Mouse (Mus musculus): Measurements from ENCODE around the gene Arhgef2. TPM values are rescaled to one million over a fixed set of nuclear protein-coding genes. Genes with fewer than 3 reads are reported as not detected.
A peak's percentile ranks its signal among the peaks of the same experiment; 100 is the strongest.

Gene Arhgef2
- polyA plus RNA-seq, 1 experiment from 2014 or later, result 137 TPM

DNA sequence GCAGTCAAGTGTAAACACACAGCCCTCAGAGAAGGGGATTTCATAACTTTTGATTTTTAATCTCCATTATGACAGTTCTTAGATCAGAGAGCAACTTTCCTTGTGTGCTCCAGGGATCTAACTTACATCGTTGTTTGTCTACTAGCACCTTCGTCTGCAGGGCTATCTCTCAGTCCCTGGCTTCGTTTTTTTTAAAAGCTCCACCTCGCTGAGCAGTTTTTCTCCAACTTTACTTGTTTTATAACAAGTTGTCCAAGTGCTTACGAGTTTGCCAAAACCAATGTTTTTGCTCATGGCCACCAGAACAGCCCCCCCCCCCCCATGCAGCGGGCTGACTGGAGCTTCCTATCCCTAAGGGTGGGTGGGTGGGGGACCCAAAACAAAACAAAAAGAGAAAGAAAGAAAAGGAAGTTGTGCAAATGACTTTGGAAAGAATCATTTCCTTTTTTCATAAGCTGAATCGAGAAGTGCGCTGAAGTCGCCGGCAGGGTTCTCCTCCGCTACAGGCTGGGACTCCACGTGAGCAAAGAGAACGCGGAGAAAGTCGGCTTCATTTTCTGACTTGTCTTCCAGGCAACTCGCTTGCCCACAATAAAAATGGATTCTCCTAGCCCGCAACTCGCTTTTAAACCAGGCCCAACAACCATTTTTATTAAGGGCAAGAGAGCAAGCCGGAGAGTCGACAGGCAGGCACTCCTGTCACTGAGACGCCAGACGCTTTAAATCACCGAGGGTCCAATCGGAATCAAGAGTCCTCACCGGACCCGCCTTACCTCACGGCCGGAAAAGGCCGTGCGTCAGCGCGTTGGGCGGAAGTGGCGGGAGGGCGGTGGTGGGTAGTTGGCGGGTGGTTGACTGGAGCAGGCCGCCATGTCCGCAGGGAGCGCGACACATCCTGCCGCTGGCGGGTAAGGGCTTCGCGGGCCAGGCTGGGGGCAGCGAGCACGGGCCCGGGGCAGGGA, 79.5 kb downstream of the Arhgef2 start, which contains the start of gene Khdc4:
Gene Khdc4 (plus strand): TSS at position 824 of the 962 bp plus-strand sequence.
- H3K9ac ChIP-seq (replicated peaks; ENCODE audit: low read depth, low read length), result peak within 1 kb of the TSS; percentile 96
- peak; percentile 99 for ATAC-seq (ENCODE audit: low read depth)
- H3K27me3 ChIP-seq (ENCODE audit: control insufficient read depth, insufficient read depth, low read length), result no peaks in the 10 kb centered on the region
- peaks cover 17% of the 10 kb centered on the region; the same call in 1 of the 2 replicates for H3K4me1 ChIP-seq (ENCODE audit: control insufficient read depth, insufficient read depth, low read length)
- under 1% methylated on average over 47 of the region's 47 CpGs for WGBS
- peak within 1 kb of the TSS; percentile 97 for H3K27ac ChIP-seq (ENCODE audit: low read depth, low read length)
- peak within 1 kb of the TSS; percentile 90 for H3K4me3 ChIP-seq (ENCODE audit: low read depth, low read length)
- H3K4me2 ChIP-seq (ENCODE audit: low read depth, low read length), result peak within 1 kb of the TSS; percentile 98
- no peaks in the 10 kb centered on the region for H3K9me3 ChIP-seq (ENCODE audit: control insufficient read depth, low read length)
- H3K36me3 ChIP-seq (ENCODE audit: control insufficient read depth, insufficient read depth, low read length), result peaks cover 17% of the 10 kb centered on the region

DNA sequence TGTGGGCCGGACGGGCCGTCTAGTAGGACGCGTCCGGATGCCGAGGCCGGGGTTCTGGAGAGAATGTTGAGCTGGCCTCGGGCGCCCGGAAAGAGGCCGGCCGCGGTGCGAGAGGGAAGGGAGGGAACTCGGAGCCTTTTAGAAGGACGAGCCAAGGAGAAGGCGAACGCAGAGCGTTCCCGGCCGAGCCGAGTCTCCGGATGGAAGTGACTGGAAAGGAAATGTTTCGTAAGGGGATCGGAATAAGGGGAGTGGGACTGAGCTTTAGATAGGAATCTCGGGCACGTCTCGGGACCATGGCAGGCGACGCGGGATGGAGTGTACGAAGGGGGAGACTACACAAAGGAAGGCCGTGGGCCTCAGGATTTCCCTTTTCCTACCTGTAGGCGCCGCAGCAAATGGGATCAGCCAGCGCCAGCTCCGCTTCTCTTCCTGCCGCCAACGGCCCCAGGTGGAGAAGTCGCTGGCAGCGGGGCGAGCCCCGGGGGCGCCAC, 80.2 kb downstream of the Arhgef2 start:
- peak overlapping the region; percentile 96 for H3K9ac ChIP-seq (replicated peaks; ENCODE audit: low read depth, low read length)
- no peaks in the 10 kb centered on the region for H3K9me3 ChIP-seq (ENCODE audit: control insufficient read depth, low read length)
- peak overlapping the region; percentile 98 for H3K4me2 ChIP-seq (ENCODE audit: low read depth, low read length)
- peak overlapping the region; percentile 97 for H3K27ac ChIP-seq (ENCODE audit: low read depth, low read length)
- no peaks in the 10 kb centered on the region for H3K27me3 ChIP-seq (ENCODE audit: control insufficient read depth, insufficient read depth, low read length)
- 0% methylated on average over 45 of the region's 45 CpGs for WGBS
- H3K4me3 ChIP-seq (ENCODE audit: low read depth, low read length), result peak overlapping the region; percentile 90
- ATAC-seq (ENCODE audit: low read depth), result peak; percentile 77
- peaks cover 17% of the 10 kb centered on the region; the same call in 1 of the 2 replicates for H3K4me1 ChIP-seq (ENCODE audit: control insufficient read depth, insufficient read depth, low read length)
- peaks cover 24% of the 10 kb centered on the region for H3K36me3 ChIP-seq (ENCODE audit: control insufficient read depth, insufficient read depth, low read length)

DNA sequence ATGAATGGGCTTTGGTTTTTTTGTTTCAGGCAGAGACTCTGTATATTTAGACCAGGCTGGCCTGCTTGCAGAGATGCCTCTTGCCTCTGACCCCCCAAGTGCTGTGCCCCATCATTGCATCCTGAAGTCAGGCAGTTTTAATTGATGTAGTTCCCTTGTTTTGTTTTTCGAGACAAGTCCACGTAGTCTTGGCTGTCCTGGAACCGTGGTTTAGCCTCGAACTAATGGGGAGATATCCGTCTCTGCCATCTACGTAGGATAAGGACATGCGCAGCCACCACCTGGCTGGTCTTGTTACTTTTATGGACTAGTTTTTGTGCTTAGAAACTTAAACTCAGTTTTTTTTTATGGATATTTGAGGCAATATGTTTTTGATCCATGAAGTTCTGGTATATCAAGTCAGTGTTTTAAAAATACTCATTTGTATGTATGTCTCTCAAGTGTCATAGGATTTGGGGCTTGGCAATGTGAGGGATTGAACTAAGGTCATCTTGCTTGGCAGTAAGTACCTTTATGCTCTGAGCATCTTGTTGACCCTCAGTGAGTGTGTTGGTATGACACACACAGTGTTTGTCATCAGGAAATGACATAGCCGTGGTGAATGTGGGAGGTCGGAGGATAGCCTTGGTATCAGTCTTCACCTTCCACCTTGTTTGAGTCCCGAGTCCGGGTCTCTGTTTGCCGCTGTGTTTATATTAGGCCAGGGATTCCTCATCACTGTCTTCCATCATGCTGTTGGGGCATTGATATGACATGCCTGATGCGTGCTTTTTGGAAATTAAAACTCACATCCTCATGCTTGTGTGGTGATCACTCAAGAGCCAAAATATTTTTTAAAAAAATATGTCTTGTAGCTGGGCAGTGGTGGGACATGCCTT, 81.2 kb downstream of the Arhgef2 start:
- H3K4me2 ChIP-seq (ENCODE audit: low read depth, low read length), result peak overlapping the region; percentile 98
- H3K9me3 ChIP-seq (ENCODE audit: control insufficient read depth, low read length), result no peaks in the 10 kb centered on the region
- WGBS, result 55% methylated on average over 13 of the region's 13 CpGs
- peak overlapping the region; percentile 96 for H3K9ac ChIP-seq (replicated peaks; ENCODE audit: low read depth, low read length)
- H3K36me3 ChIP-seq (ENCODE audit: control insufficient read depth, insufficient read depth, low read length), result peaks cover 27% of the 10 kb centered on the region
- peaks cover 17% of the 10 kb centered on the region; the same call in 1 of the 2 replicates for H3K4me1 ChIP-seq (ENCODE audit: control insufficient read depth, insufficient read depth, low read length)
- peak overlapping the region; percentile 90 for H3K4me3 ChIP-seq (ENCODE audit: low read depth, low read length)
- no peaks in the 10 kb centered on the region for H3K27me3 ChIP-seq (ENCODE audit: control insufficient read depth, insufficient read depth, low read length)
- no peak for ATAC-seq (ENCODE audit: low read depth)
- H3K27ac ChIP-seq (ENCODE audit: low read depth, low read length), result peak overlapping the region; percentile 97

DNA sequence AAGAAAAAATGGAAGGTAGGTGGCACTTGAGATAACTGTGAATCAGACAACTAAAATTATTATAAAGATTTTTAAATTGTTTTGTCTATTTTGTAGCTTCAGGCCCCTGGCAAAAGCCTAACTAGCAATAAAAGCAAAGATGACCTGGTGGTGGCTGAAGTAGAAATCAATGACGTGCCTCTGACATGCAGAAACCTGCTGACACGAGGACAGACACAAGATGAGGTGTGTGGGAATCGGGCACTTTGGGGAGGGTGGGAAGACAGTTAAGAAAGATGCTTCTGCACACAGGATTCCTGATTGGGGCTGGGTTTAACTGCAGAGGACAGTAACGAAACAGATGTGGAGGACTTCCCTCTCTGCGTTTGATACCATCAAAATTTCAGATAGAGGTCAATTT, 83.3 kb downstream of the Arhgef2 start:
- no peaks in the 10 kb centered on the region for H3K27me3 ChIP-seq (ENCODE audit: control insufficient read depth, insufficient read depth, low read length)
- H3K36me3 ChIP-seq (ENCODE audit: control insufficient read depth, insufficient read depth, low read length), result peaks cover 42% of the 10 kb centered on the region

DNA sequence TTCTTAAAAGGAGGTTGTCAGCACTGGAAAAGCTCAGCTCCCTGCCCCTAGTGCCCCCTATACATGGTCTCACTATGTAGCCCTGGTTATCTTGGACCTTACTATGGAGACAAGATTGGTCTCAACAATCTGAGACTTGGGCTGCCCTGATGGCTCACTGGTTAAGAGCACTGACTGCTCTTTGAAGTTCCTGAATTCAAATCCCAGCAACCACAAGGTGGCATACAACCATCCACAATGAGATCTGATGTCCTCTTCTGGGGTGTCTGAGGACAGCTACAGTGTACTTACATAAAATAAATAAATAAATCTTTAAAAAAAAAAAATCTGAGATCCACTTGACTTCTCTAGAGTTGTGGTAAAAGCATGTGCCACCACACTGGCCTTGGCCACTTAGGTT, 89.8 kb downstream of the Arhgef2 start:
- ATAC-seq (ENCODE audit: low read depth), result no peak
- Histone ChIP-seq H3K36me3 (ENCODE audit: control insufficient read depth, insufficient read depth, low read length) (peaks cover 82% of the 10 kb centered on the region), H3K4me1 (ENCODE audit: control insufficient read depth, insufficient read depth, low read length) (no peaks in the 10 kb centered on the region), H3K27ac (ENCODE audit: low read depth, low read length) (no peak overlapping the region), H3K9me3 (ENCODE audit: control insufficient read depth, low read length) (no peaks in the 10 kb centered on the region), H3K4me3 (ENCODE audit: low read depth, low read length) (no peak overlapping the region), H3K27me3 (ENCODE audit: control insufficient read depth, insufficient read depth, low read length) (no peaks in the 10 kb centered on the region), H3K9ac (replicated peaks; ENCODE audit: low read depth, low read length) (no peak overlapping the region), H3K4me2 (ENCODE audit: low read depth, low read length) (no peak overlapping the region)

More for the DNA sequence above, 83.3 kb downstream of the Arhgef2 start:
- ATAC-seq (ENCODE audit: low read depth), result no peak
- peaks cover 17% of the 10 kb centered on the region; the same call in 1 of the 2 replicates for H3K4me1 ChIP-seq (ENCODE audit: control insufficient read depth, insufficient read depth, low read length)
- H3K4me3 ChIP-seq (ENCODE audit: low read depth, low read length), result no peak overlapping the region
- H3K4me2 ChIP-seq (ENCODE audit: low read depth, low read length), result no peak overlapping the region
- WGBS, result 90% methylated on average over 5 of the region's 5 CpGs
- no peak overlapping the region for H3K9ac ChIP-seq (replicated peaks; ENCODE audit: low read depth, low read length)
- H3K27ac ChIP-seq (ENCODE audit: low read depth, low read length), result no peak overlapping the region
- no peaks in the 10 kb centered on the region for H3K9me3 ChIP-seq (ENCODE audit: control insufficient read depth, low read length)

Other genes starting within 250 kb of the Arhgef2 start
- gene Paqr6, start 241.4 kb upstream of the Arhgef2 start, polyA plus RNA-seq (2014; fragmentation: Nextera tagmentation; extraction: Ambion mirVana), result 0.35 and 1.6 TPM in 2 replicates
- 0.28 TPM in 1 of 2 replicates, not detected in the other for gene Bglap3, start 233.2 kb upstream of the Arhgef2 start, polyA plus RNA-seq (2014; fragmentation: Nextera tagmentation; extraction: Ambion mirVana)
- gene Bglap2, start 227.3 kb upstream of the Arhgef2 start, polyA plus RNA-seq (2014; fragmentation: Nextera tagmentation; extraction: Ambion mirVana), result not detected in 2 replicates
- gene Bglap, start 221.5 kb upstream of the Arhgef2 start, polyA plus RNA-seq (2014; fragmentation: Nextera tagmentation; extraction: Ambion mirVana), result not detected in 2 replicates
- gene Pmf1, start 195.6 kb upstream of the Arhgef2 start, polyA plus RNA-seq (2014; fragmentation: Nextera tagmentation; extraction: Ambion mirVana), result 19.3 and 22.2 TPM in 2 replicates
- 40.8 and 42.5 TPM in 2 replicates for gene Slc25a44, start 180.8 kb upstream of the Arhgef2 start, polyA plus RNA-seq (2014; fragmentation: Nextera tagmentation; extraction: Ambion mirVana)
- 20.8 and 21.5 TPM in 2 replicates for gene Sema4a, start 144.8 kb upstream of the Arhgef2 start, polyA plus RNA-seq (2014; fragmentation: Nextera tagmentation; extraction: Ambion mirVana)
- gene Lmna, start 96.0 kb upstream of the Arhgef2 start, polyA plus RNA-seq (2014; fragmentation: Nextera tagmentation; extraction: Ambion mirVana), result 41.0 and 41.4 TPM in 2 replicates
- 34.0 and 35.3 TPM in 2 replicates for gene Mex3a, start 73.6 kb upstream of the Arhgef2 start, polyA plus RNA-seq (2014; fragmentation: Nextera tagmentation; extraction: Ambion mirVana)
- not detected in 2 replicates for gene Rab25, start 57.7 kb upstream of the Arhgef2 start, polyA plus RNA-seq (2014; fragmentation: Nextera tagmentation; extraction: Ambion mirVana)
- gene Lamtor2, start 52.9 kb upstream of the Arhgef2 start, polyA plus RNA-seq (2014; fragmentation: Nextera tagmentation; extraction: Ambion mirVana), result 97.0 and 106 TPM in 2 replicates
- 43.5 and 44.1 TPM in 2 replicates for gene Ubqln4, start 52.2 kb upstream of the Arhgef2 start, polyA plus RNA-seq (2014; fragmentation: Nextera tagmentation; extraction: Ambion mirVana)
- gene Ssr2, start 30.1 kb upstream of the Arhgef2 start, polyA plus RNA-seq (2014; fragmentation: Nextera tagmentation; extraction: Ambion mirVana), result 127 and 143 TPM in 2 replicates
- not detected in 2 replicates for gene Rxfp4, start 47.2 kb downstream of the Arhgef2 start, polyA plus RNA-seq (2014; fragmentation: Nextera tagmentation; extraction: Ambion mirVana)
- gene Khdc4, start 79.8 kb downstream of the Arhgef2 start, polyA plus RNA-seq (2014; fragmentation: Nextera tagmentation; extraction: Ambion mirVana), result 86.4 and 97.4 TPM in 2 replicates
- gene Rit1, start 110.9 kb downstream of the Arhgef2 start, polyA plus RNA-seq (2014; fragmentation: Nextera tagmentation; extraction: Ambion mirVana), result 60.1 and 62.1 TPM in 2 replicates
- 211 and 255 TPM in 2 replicates for gene Syt11, start 169.2 kb downstream of the Arhgef2 start, polyA plus RNA-seq (2014; fragmentation: Nextera tagmentation; extraction: Ambion mirVana)
- 17.0 and 17.9 TPM in 2 replicates for gene Gon4l, start 229.3 kb downstream of the Arhgef2 start, polyA plus RNA-seq (2014; fragmentation: Nextera tagmentation; extraction: Ambion mirVana)